Mouse (Mus musculus) embryonic facial prominence, embryonic 15.5 days (tissue): ENCODE results near the gene Adamts9. TPM values are rescaled to one million over a fixed set of nuclear protein-coding genes. Genes with fewer than 3 reads are reported as not detected.

Source experiments
- ATAC-seq: fragments of 200-750 bp; cut with Nextera tagmentation; 2 replicates; pipeline ENCODE4 v1.8.0; 2017; ENCODE audit warnings: low read depth, moderate TSS enrichment; ENCODE audit not compliant: insufficient number of reproducible peaks, low FRiP score, low TSS enrichment
- H3K27ac ChIP-seq: fragments of 300-500 bp; sonication (generic); replicated peaks from 2 replicates; pipeline ENCODE4 v1.5.1; 2015; ENCODE audit warnings: mild to moderate bottlenecking, inconsistent platforms
- H3K27me3 ChIP-seq: fragments of 300-500 bp; sonication (generic); 2 replicates; pipeline ENCODE4 v1.6.1; 2015; ENCODE audit warnings: inconsistent platforms
- H3K36me3 ChIP-seq: fragments of 300-500 bp; sonication (generic); 2 replicates; pipeline ENCODE4 v1.6.1; 2015; ENCODE audit warnings: mild to moderate bottlenecking, inconsistent platforms
- H3K4me1 ChIP-seq: fragments of 300-500 bp; sonication (generic); 2 replicates; pipeline ENCODE4 v1.6.1; 2015; ENCODE audit warnings: inconsistent platforms
- H3K4me2 ChIP-seq: fragments of 300-500 bp; sonication (generic); replicated peaks from 2 replicates; pipeline ENCODE4 v1.6.1; 2015; ENCODE audit warnings: mild to moderate bottlenecking, inconsistent platforms
- H3K4me3 ChIP-seq: fragments of 300-500 bp; sonication (generic); replicated peaks from 2 replicates; pipeline ENCODE4 v1.5.1; 2015; ENCODE audit warnings: mild to moderate bottlenecking, inconsistent platforms
- H3K9ac ChIP-seq: fragments of 300-500 bp; sonication (generic); 2 replicates; pipeline ENCODE4 v1.6.1; 2015; ENCODE audit warnings: inconsistent platforms
- H3K9me3 ChIP-seq: fragments of 300-500 bp; sonication (generic); replicated peaks from 2 replicates; pipeline ENCODE4 v1.6.1; 2016; ENCODE audit warnings: inconsistent platforms
- WGBS: fragments of 180-500 bp; shearing (Covaris S2); methylation state at CpG from one replicate; pipeline ENCODE4 v1.1.7; 2015; 5-methylcytosine and 5-hydroxymethylcytosine counted together
- polyA plus RNA-seq: library from polyadenylated mRNA; unstranded; fragments of >200 nt; fragmentation: Nextera tagmentation; extraction: Ambion mirVana; gene quantifications from 2 replicates; pipeline ENCODE4 v1.2.1, GENCODE M21; 2015

Adamts9 gene
- polyA plus RNA-seq, 1 experiment from 2014 or later = 6.7 TPM

- no peaks in the 10 kb centered on the region for H3K9me3 ChIP-seq
- no peak for ATAC-seq
- H3K4me2 ChIP-seq = no peak overlapping the region
- H3K4me3 ChIP-seq = no peak overlapping the region
- H3K36me3 ChIP-seq = no peaks in the 10 kb centered on the region
- H3K9ac ChIP-seq = no peak overlapping the region
- H3K27ac ChIP-seq = no peak overlapping the region
- 46% methylated on average over 4 of the region's 4 CpGs for WGBS
- no peaks in the 10 kb centered on the region for H3K27me3 ChIP-seq
- H3K4me1 ChIP-seq = no peaks in the 10 kb centered on the region; the same call in 1 of the 2 replicates
These were observed 21.4 kb downstream of the Adamts9 start for GRCm38 (mm10) chr6:92921843-92922242.

GRCm38 (mm10) chr6:92920938-92921689, 22.2 kb downstream of the Adamts9 start:
- Histone ChIP-seq H3K27ac (no peak overlapping the region), H3K27me3 (no peaks in the 10 kb centered on the region), H3K9me3 (no peaks in the 10 kb centered on the region), H3K9ac (no peak overlapping the region), H3K4me1 (no peaks in the 10 kb centered on the region; the same call in 1 of the 2 replicates), H3K4me3 (no peak overlapping the region), H3K36me3 (no peaks in the 10 kb centered on the region), H3K4me2 (no peak overlapping the region)
- ATAC-seq = no peak
- 54% methylated on average over 10 of the region's 10 CpGs for WGBS

- no peak overlapping the region for H3K4me2 ChIP-seq
- H3K36me3 ChIP-seq = peaks cover 4% of the 10 kb centered on the region; the same call in 1 of the 2 replicates
- WGBS = 60% methylated on average over 3 of the region's 3 CpGs
- H3K4me3 ChIP-seq = no peak overlapping the region
- H3K27me3 ChIP-seq = no peaks in the 10 kb centered on the region
- H3K4me1 ChIP-seq = peaks cover 9% of the 10 kb centered on the region
- no peak overlapping the region for H3K9ac ChIP-seq
- ATAC-seq = no peak
- no peaks in the 10 kb centered on the region for H3K9me3 ChIP-seq
- no peak overlapping the region for H3K27ac ChIP-seq
These were observed 32.7 kb downstream of the Adamts9 start for GRCm38 (mm10) chr6:92910611-92911010.

GRCm38 (mm10) chr6:92909361-92909760, 33.9 kb downstream of the Adamts9 start:
- no peak for ATAC-seq
- Histone ChIP-seq H3K4me1 (peaks cover 9% of the 10 kb centered on the region), H3K9ac (no peak overlapping the region), H3K27me3 (no peaks in the 10 kb centered on the region), H3K9me3 (no peaks in the 10 kb centered on the region), H3K27ac (no peak overlapping the region), H3K4me3 (no peak overlapping the region), H3K4me2 (no peak overlapping the region), H3K36me3 (peaks cover 4% of the 10 kb centered on the region; the same call in 1 of the 2 replicates)
- WGBS = 48% methylated on average over 8 of the region's 8 CpGs

- Histone ChIP-seq H3K4me2 (no peak overlapping the region), H3K27me3 (no peaks in the 10 kb centered on the region), H3K9ac (no peak overlapping the region), H3K4me1 (peaks cover 9% of the 10 kb centered on the region), H3K27ac (no peak overlapping the region), H3K36me3 (peaks cover 7% of the 10 kb centered on the region), H3K4me3 (no peak overlapping the region), H3K9me3 (no peaks in the 10 kb centered on the region)
- ATAC-seq = no peak
- WGBS = 6% methylated on average over 5 of the region's 5 CpGs
These were observed 37.4 kb downstream of the Adamts9 start for GRCm38 (mm10) chr6:92905922-92906321.

- 34% methylated on average over 2 of the region's 2 CpGs for WGBS
- no peak overlapping the region for H3K27ac ChIP-seq
- no peak overlapping the region for H3K4me3 ChIP-seq
- peaks cover 8% of the 10 kb centered on the region for H3K36me3 ChIP-seq
- ATAC-seq = no peak
- no peak overlapping the region for H3K4me2 ChIP-seq
- H3K4me1 ChIP-seq = peaks cover 9% of the 10 kb centered on the region
- no peaks in the 10 kb centered on the region for H3K27me3 ChIP-seq
- H3K9ac ChIP-seq = no peak overlapping the region
- no peaks in the 10 kb centered on the region for H3K9me3 ChIP-seq
These were observed 38.8 kb downstream of the Adamts9 start for GRCm38 (mm10) chr6:92904491-92904890.

GRCm38 (mm10) chr6:92904037-92904436, 39.3 kb downstream of the Adamts9 start:
- ATAC-seq = no peak
- Histone ChIP-seq H3K4me3 (no peak overlapping the region), H3K4me2 (no peak overlapping the region), H3K36me3 (peaks cover 8% of the 10 kb centered on the region), H3K9me3 (no peaks in the 10 kb centered on the region), H3K4me1 (peaks cover 9% of the 10 kb centered on the region), H3K27ac (no peak overlapping the region), H3K9ac (no peak overlapping the region), H3K27me3 (no peaks in the 10 kb centered on the region)
- 33% methylated on average over 1 of the region's 1 CpGs for WGBS

- 46% methylated on average over 1 of the region's 1 CpGs for WGBS
- ATAC-seq = no peak
- H3K9ac ChIP-seq = no peak overlapping the region
These were observed 51.8 kb downstream of the Adamts9 start for GRCm38 (mm10) chr6:92891535-92891934.

GRCm38 (mm10) chr6:92883131-92883900, 60.0 kb downstream of the Adamts9 start:
- no peak overlapping the region for H3K27ac ChIP-seq

More at GRCm38 (mm10) chr6:92891535-92891934, 51.8 kb downstream of the Adamts9 start:
- Histone ChIP-seq H3K27me3 (no peaks in the 10 kb centered on the region), H3K4me2 (no peak overlapping the region), H3K27ac (no peak overlapping the region), H3K4me3 (no peak overlapping the region), H3K36me3 (peaks cover 27% of the 10 kb centered on the region), H3K9me3 (no peaks in the 10 kb centered on the region), H3K4me1 (no peaks in the 10 kb centered on the region)

GRCm38 (mm10) chr6:92882446-92882845, 60.8 kb downstream of the Adamts9 start:
- Histone ChIP-seq H3K27ac (no peak overlapping the region), H3K4me1 (no peaks in the 10 kb centered on the region), H3K9ac (no peak overlapping the region), H3K36me3 (0 out of 2 replicates have a peak, but pooled peaks cover 3% of the 10 kb centered on the region), H3K27me3 (no peaks in the 10 kb centered on the region), H3K9me3 (no peaks in the 10 kb centered on the region), H3K4me2 (no peak overlapping the region), H3K4me3 (no peak overlapping the region)
- 67% methylated on average over 5 of the region's 5 CpGs for WGBS
- ATAC-seq = no peak

More at GRCm38 (mm10) chr6:92883131-92883900, 60.0 kb downstream of the Adamts9 start:
- no peak overlapping the region for H3K4me3 ChIP-seq
- H3K27me3 ChIP-seq = no peaks in the 10 kb centered on the region
- no peaks in the 10 kb centered on the region for H3K4me1 ChIP-seq
- H3K4me2 ChIP-seq = no peak overlapping the region
- no peak overlapping the region for H3K9ac ChIP-seq
- H3K9me3 ChIP-seq = no peaks in the 10 kb centered on the region
- 44% methylated on average over 9 of the region's 9 CpGs for WGBS
- 0 out of 2 replicates have a peak, but pooled peaks cover 4% of the 10 kb centered on the region for H3K36me3 ChIP-seq
- no peak for ATAC-seq

- 70% methylated on average over 14 of the region's 14 CpGs for WGBS
These were observed 63.5 kb downstream of the Adamts9 start for GRCm38 (mm10) chr6:92879700-92880265.

More at GRCm38 (mm10) chr6:92879700-92880265, 63.5 kb downstream of the Adamts9 start:
- Histone ChIP-seq H3K4me2 (no peak overlapping the region), H3K9me3 (no peaks in the 10 kb centered on the region), H3K36me3 (peaks cover 6% of the 10 kb centered on the region; the same call in 1 of the 2 replicates), H3K4me1 (no peaks in the 10 kb centered on the region), H3K27ac (no peak overlapping the region), H3K9ac (no peak overlapping the region), H3K4me3 (no peak overlapping the region), H3K27me3 (no peaks in the 10 kb centered on the region)
- no peak for ATAC-seq
